Mouse (Mus musculus) adrenal gland, adult (tissue): Measurements from ENCODE around the gene Ltn1.

Experiments used
- DNase-seq, 2 experiments: peaks; one replicate each; pipeline ENCODE4 v3.0.0; 2022 to 2023; ENCODE audit warnings: low spot score in 1 of 2; ENCODE audit not compliant: inconsistent age in 2 of 2

The Ltn1 gene

GRCm38 (mm10) chr16:87393813-87394548 is 38.4 kb downstream of the Ltn1 start:
- DNase-seq = peak; percentile 49 to 87

DNA sequence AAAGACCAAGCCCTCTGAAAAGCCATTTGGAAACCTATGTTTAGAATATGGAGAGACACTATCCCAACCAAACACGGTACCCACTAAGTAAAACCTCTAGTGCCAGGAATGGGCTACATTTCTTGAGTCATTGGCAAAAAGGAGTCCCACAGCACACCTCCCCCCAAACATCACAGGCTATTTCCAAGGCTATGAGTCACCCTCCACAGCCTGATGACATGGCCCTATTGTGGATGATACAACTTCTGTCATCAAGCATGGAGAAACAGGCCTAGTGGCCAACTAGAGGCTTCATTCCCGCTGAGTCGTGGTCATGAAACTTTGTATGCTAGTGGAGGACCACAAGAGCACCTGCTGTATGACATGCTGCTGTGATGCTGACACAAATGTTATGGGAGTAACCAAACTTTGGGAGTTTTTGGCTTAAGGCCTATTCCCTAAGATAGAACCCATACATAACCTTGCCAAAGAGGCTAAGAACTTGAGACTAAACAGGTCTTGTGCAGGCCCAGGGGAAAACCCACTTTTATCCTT is 44.9 kb downstream of the Ltn1 start:
- peak; percentile 48 to 78 for DNase-seq

- no peak for DNase-seq
Observed at GRCm38 (mm10) chr16:87384366-87384765, 48.0 kb downstream of the Ltn1 start.

GRCm38 (mm10) chr16:87382996-87383395 is 49.4 kb downstream of the Ltn1 start:
- DNase-seq = no peak

DNA sequence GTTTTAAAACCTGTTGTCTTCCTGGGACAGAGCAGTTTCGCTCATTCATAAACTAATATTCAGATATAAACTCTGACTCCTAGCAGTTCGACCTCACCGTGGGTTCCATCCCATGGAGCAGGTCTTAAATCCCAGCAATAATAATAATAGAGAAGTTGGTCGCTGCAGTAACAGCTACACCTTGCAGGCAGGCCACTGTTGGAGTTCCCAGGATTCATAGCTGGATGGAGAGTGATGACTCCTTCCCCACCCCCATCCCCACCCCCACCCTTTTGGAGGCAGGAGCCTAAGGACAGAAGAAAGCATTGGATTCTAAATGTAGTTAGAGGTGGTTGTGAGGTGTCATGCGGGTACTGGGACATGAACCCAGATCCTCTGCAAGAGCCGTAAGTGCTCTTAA is 66.0 kb downstream of the Ltn1 start:
- no peak for DNase-seq

DNA sequence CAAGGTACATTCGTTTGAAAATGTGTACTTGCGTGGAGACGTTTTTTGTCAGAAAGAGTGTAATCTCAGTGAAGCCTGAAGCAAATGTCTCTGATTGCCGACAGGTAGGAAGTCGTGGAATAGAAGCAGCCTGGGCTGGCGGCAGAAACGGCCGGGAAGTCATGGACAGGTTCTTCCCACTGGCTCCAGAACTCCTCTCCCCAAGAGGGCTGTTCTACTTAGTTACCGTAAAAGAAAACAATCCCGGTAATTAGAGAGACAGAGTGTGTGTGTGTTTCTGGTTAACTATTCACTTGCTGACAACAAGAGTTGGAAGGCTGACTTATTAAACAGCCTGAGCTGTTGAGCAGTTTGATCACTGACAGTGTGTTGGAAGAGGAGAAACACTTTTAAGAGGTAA is 66.4 kb downstream of the Ltn1 start:
- DNase-seq = no peak

- DNase-seq = no peak
Observed at GRCm38 (mm10) chr16:87364231-87364630, 68.2 kb downstream of the Ltn1 start.

DNA sequence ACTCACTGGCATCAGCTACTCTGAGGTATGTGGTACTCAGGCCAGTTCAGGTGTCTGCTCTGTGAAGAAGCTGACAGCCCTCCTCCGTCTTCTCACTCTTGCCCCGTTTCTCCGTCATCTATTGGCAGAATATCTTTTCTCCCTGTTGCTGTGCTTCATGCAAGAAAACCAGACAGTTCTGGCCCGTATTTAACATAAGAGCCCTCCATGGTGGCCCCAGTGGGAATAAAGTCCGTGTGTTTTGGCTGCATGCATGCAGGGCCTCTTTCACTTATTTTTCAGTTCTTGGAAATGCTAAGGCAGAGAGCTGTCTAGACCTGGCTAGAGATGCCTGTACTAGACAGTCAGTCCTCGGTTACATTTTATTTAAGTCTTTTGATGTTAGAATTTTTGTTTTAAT is 72.3 kb downstream of the Ltn1 start:
- DNase-seq = no peak

GRCm38 (mm10) chr16:87354748-87355147 is 77.7 kb downstream of the Ltn1 start:
- DNase-seq = no peak

DNA sequence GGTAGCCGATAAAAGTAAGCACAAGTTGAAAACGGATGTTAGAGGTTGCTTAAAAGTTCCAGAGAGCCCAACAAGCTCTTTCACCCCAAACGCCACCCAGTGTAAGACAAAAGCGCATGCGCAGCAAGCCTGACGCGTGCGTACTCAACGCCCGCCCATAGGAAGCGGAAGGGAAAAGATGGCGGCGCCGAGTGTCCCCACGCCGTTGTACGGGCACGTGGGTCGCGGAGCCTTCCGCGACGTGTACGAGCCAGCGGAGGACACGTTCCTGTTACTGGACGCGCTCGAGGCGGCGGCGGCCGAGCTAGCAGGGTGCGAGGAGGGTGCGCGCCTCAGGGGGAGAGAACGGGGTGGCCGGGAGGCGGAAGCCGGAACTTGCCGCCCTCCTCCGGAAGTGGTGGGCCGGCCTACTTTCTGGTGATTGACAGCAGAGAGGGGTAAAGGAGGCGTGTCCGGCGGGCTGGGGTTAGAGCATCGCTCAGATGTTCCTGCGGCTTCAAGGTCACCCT is 78.3 kb downstream of the Ltn1 start, which contains the start of gene N6amt1:
Gene N6amt1, plus strand, starts transcription at position 111 of the 509 bp plus-strand sequence.
- DNase-seq = peak; percentile 96 to 99

DNA sequence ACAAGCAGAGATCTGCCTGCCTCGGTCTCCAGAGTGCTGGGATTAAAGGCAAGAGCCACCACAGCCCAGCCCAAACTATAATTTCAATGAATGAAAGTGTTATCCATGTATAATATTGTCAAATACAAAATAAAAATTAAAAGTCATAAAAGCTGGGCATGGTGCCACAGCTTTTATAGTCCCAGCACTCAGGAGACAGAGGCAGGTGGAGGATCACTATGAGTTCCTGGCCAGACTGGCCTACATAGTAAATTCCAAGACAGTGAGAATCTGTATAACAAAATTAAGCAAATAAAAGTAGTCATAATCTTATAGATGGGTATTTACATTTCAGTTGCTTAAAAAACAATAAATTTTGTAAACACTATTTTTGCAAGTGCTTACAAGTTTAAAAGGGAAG is 78.8 kb downstream of the Ltn1 start:
- DNase-seq = no peak

DNA sequence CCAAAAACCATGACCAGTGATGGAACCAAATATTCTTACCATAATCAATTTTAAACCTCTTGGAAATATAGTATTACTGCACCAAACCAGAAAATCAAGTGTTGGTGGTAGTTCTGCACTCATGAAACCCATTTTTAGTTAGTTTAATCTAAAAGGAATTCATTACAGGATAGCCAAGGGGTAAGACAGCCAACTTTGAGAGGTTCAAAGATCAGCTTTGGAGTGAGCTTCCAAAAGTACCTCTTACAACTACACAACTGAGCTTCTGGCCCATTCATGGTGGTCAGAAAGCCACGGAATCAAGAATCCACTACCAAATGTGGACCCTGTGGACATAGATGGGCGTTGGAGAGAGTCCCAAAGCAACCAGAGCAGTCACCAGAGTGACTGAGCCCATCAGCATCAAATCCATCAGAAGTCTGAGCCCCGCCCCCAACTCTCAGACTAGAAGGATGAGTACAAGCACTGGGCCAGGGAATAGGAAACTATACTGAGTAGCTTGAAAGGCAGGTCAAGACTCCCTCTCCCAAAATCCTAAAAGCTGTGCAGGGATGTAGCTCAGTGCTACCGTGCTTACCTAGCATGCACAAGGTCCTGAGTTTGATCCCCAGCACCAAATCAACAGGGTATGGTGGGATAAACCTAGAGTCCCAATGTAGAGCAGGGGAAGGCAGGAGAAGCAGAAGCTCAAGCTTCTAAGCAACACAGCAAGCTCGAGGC is 80.9 kb downstream of the Ltn1 start:
- no peak for DNase-seq

- no peak for DNase-seq
Observed at GRCm38 (mm10) chr16:87348133-87348532, 84.3 kb downstream of the Ltn1 start.

- no peak for DNase-seq
Observed at GRCm38 (mm10) chr16:87341043-87341572, 91.3 kb downstream of the Ltn1 start.

DNA sequence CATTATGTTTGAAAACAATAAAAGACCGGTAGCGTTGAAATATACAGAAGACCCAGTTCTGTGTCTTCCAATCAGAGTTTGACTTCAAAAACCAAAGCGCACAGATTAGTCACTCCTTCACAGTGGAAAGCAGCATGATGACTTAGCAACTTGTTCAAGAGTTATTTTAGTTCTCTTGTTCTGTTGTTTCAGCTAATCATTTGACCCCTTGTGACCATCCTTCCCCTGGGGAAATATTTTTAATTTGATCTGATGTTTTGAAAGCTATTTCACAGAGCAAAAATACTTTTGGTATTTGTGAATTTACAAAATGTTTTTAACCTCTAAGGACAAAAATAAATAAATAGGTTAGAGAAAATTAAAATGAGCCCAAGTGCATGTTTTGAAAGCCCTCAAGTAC is 97.7 kb downstream of the Ltn1 start:
- DNase-seq = no peak

GRCm38 (mm10) chr16:87329986-87330385 is 102.4 kb downstream of the Ltn1 start:
- DNase-seq = no peak
